Mouse (Mus musculus): ENCODE data around the gene Gpr84.
"Not testable (repeated sequence)": the region's sequence is repeated elsewhere in the genome, so short reads cannot be mapped to it uniquely, and the experiment has no call there.

The Gpr84 gene

GRCm38 (mm10) chr15:103285778-103286417 lies 24.5 kb downstream of the Gpr84 start:
- peak; percentile 74 for DNase-seq (ENCODE audit: low read depth, low spot score)

- DNase-seq (ENCODE audit: low read depth, low spot score): no peak
Measured at GRCm38 (mm10) chr15:103284647-103285046, 25.8 kb downstream of the Gpr84 start.

- DNase-seq (ENCODE audit: low read depth, low spot score): no peak
Measured at GRCm38 (mm10) chr15:103284066-103284465, 26.3 kb downstream of the Gpr84 start.

- DNase-seq (ENCODE audit: low read depth, low spot score): no peak
Measured at GRCm38 (mm10) chr15:103281465-103282205, 28.8 kb downstream of the Gpr84 start.

- no peak for DNase-seq (ENCODE audit: low read depth, low spot score)
Measured at GRCm38 (mm10) chr15:103280817-103281464, 29.5 kb downstream of the Gpr84 start.

- no peak for DNase-seq (ENCODE audit: low read depth, low spot score)
Measured at GRCm38 (mm10) chr15:103279750-103280149, 30.7 kb downstream of the Gpr84 start.

- no peak for DNase-seq (ENCODE audit: low read depth, low spot score)
Measured at GRCm38 (mm10) chr15:103277949-103278348, 32.5 kb downstream of the Gpr84 start.

- not testable (repeated sequence) for DNase-seq (ENCODE audit: low read depth, low spot score)
Measured at GRCm38 (mm10) chr15:103275943-103276342, 34.5 kb downstream of the Gpr84 start.

GRCm38 (mm10) chr15:103272419-103273279 lies 37.8 kb downstream of the Gpr84 start, which contains the start of gene Copz1:
Gene Copz1 (plus strand): TSS chr15:103272714.
- peak; percentile 98 for DNase-seq (ENCODE audit: low read depth, low spot score)

GRCm38 (mm10) chr15:103268903-103269302 lies 41.5 kb downstream of the Gpr84 start:
- DNase-seq (ENCODE audit: low read depth, low spot score): no peak

GRCm38 (mm10) chr15:103264794-103265193 lies 45.6 kb downstream of the Gpr84 start:
- DNase-seq (ENCODE audit: low read depth, low spot score): no peak

GRCm38 (mm10) chr15:103259989-103260388 lies 50.4 kb downstream of the Gpr84 start:
- no peak for DNase-seq (ENCODE audit: low read depth, low spot score)

- DNase-seq (ENCODE audit: low read depth, low spot score): no peak
Measured at GRCm38 (mm10) chr15:103259162-103259561, 51.2 kb downstream of the Gpr84 start.

All from skeletal muscle tissue, adult 2 months (tissue).